In genomic region chr17:33552113-33552512, GRCm38 (mm10) we compare ENCODE assay signal across 22 mouse cellular contexts. TPM values are rescaled to one million over a fixed set of nuclear protein-coding genes. Genes with fewer than 3 reads are reported as not detected.
DNase-seq lines count a peak whose midpoint lies in the region; ATAC-seq and TF ChIP-seq lines count a peak whose summit lies in the region.
"Had no signal": no experiment of that assay in that cellular context is flagged by ENCODE, and none has a peak within 500 bp of the region (broad histone marks: within the 10 kb centered on the region; RNA-seq: fewer than 3 reads in every experiment).

No protein-coding gene starts in this region.

- no peak overlapping the region for H3K4me3 ChIP-seq in lung, postnatal 0 days (ENCODE audit: low read depth, low read length)
- H3K4me3 ChIP-seq in CH12.LX (replicated peaks in 1 of 3; ENCODE audit: low read depth in 2 of 3, low read length in 2 of 3, poor library complexity in 1 of 3) = no peak overlapping the region
- H3K4me3 ChIP-seq: embryonic facial prominence, embryonic 13.5 days; embryonic facial prominence, embryonic 15.5 days; forebrain, embryonic 13.5 days; forebrain, embryonic 15.5 days had no signal

- dilution Hi-C loops in CH12.LX (cut with MboI; ENCODE audit: extremely low pct_ligation_motif_present, extremely low pct_unique_long_range_greater_than_20kb, low sequenced_read_pairs) = no loop called here

- no peaks in the 10 kb centered on the region for H3K27me3 ChIP-seq in lung, postnatal 0 days (replicated peaks; ENCODE audit: insufficient read depth, low read length)
- no peaks in the 10 kb centered on the region for H3K27me3 ChIP-seq in CH12.LX (replicated peaks)
- H3K27me3 ChIP-seq: embryonic facial prominence, embryonic 13.5 days; embryonic facial prominence, embryonic 15.5 days; forebrain, embryonic 13.5 days; forebrain, embryonic 15.5 days had no signal

- no peaks in the 10 kb centered on the region for H3K79me2 ChIP-seq in CH12.LX (replicated peaks; ENCODE audit: control insufficient read depth, extremely low read depth, insufficient read depth, poor library complexity, severe bottlenecking)

- H3K9me3 ChIP-seq in lung, postnatal 0 days (ENCODE audit: low read length) = no peaks in the 10 kb centered on the region
- H3K9me3 ChIP-seq in CH12.LX (replicated peaks; ENCODE audit: low read length) = peaks cover 4% of the 10 kb centered on the region
- H3K9me3 ChIP-seq: embryonic facial prominence, embryonic 13.5 days; embryonic facial prominence, embryonic 15.5 days; forebrain, embryonic 13.5 days; forebrain, embryonic 15.5 days had no signal

- no peak for TF ChIP-seq CTCF in lung, postnatal 0 days (IDR thresholded peaks at IDR 0.05)
- TF ChIP-seq CTCF in CH12.LX (conservative IDR thresholded peaks at IDR 0.05 in 1 of 2, IDR thresholded peaks at IDR 0.05 in 1 of 2; ENCODE audit: low read depth in 2 of 2, low read length in 2 of 2) = no peak

- H3K36me3 ChIP-seq in lung, postnatal 0 days (ENCODE audit: insufficient read depth, low read length) = peaks cover 20% of the 10 kb centered on the region
- peaks cover 10 to 44% of the 10 kb centered on the region in 2 experiments for H3K36me3 ChIP-seq in CH12.LX (replicated peaks in 1 of 2; ENCODE audit: control insufficient read depth in 1 of 2, insufficient read depth in 1 of 2, low read length in 1 of 2)

- H3K4me1 ChIP-seq in lung, postnatal 0 days (ENCODE audit: insufficient read depth, low read depth, low read length) = no peaks in the 10 kb centered on the region
- peaks cover 25 to 68% of the 10 kb centered on the region in 2 experiments for H3K4me1 ChIP-seq in CH12.LX (ENCODE audit: control insufficient read depth in 1 of 2, insufficient read depth in 2 of 2)
- H3K4me1 ChIP-seq: embryonic facial prominence, embryonic 13.5 days; embryonic facial prominence, embryonic 15.5 days; forebrain, embryonic 13.5 days; forebrain, embryonic 15.5 days had no signal

- ATAC-seq in lung, postnatal 0 days = no peak
- no peak for ATAC-seq in erythroblast, adult 5-6 weeks (replicated peaks; ENCODE audit: low FRiP score, poor library complexity, severe bottlenecking)
- ATAC-seq: CD4-positive, CD25-positive, alpha-beta regulatory T cell, adult 4 months; forebrain, embryonic 13.5 days; forebrain, embryonic 15.5 days; forebrain, postnatal 0 days had no signal

- H3K9ac ChIP-seq in lung, postnatal 0 days (replicated peaks; ENCODE audit: low read depth) = no peak overlapping the region
- no peak overlapping the region for H3K9ac ChIP-seq in CH12.LX (ENCODE audit: insufficient read depth, low read depth)
- H3K9ac ChIP-seq: embryonic facial prominence, embryonic 13.5 days; embryonic facial prominence, embryonic 15.5 days; forebrain, embryonic 13.5 days; forebrain, embryonic 15.5 days; forebrain, postnatal 0 days had no signal

- TF ChIP-seq RAD21 in CH12.LX (IDR thresholded peaks at IDR 0.05; ENCODE audit: low read depth, low read length) = no peak; the same call in none of the 2 replicates

- no peak for TF ChIP-seq EP300 in lung, postnatal 0 days (IDR thresholded peaks at IDR 0.05)
- peak; percentile 96 for TF ChIP-seq EP300 in CH12.LX (IDR thresholded peaks at IDR 0.05; ENCODE audit: low read length)

- in situ Hi-C loops in CH12.LX (cut with MboI; ENCODE audit: low pct_ligation_motif_present, low pct_unique_long_range_greater_than_20kb, low sequenced_read_pairs) = no loop called here

- DNase-seq in lung, postnatal 36 days = peak; percentile 23
- DNase-seq in lung, postnatal 0 days (ENCODE audit: low spot score) = no peak
- DNase-seq in A20 (ENCODE audit: low read depth, low spot score) = peak; percentile 56
- DNase-seq in CH12.LX (ENCODE audit: extremely low read depth) = peak; percentile 88
- peak; percentile 65 for DNase-seq in induced T-regulatory cell, adult 2 months (ENCODE audit: low read depth)
- DNase-seq in testis, postnatal 10 days (ENCODE audit: low spot score) = no peak
- DNase-seq: adrenal gland, adult 8-10 months; adrenal gland, postnatal 14 days; adrenal gland, postnatal 36 days; cerebellum, adult 11-12 months; cerebellum, adult 2 months; cerebellum, postnatal 14 days; cerebellum, postnatal 36 days; embryo, embryonic 11 days; forebrain, postnatal 0 days had no signal

- H3K4me2 ChIP-seq in lung, postnatal 0 days (replicated peaks; ENCODE audit: low read depth, low read length) = no peak overlapping the region
- no peak overlapping the region for H3K4me2 ChIP-seq in CH12.LX (ENCODE audit: insufficient read depth, low read depth, poor library complexity, severe bottlenecking)
- H3K4me2 ChIP-seq: embryonic facial prominence, embryonic 13.5 days; embryonic facial prominence, embryonic 15.5 days; forebrain, embryonic 13.5 days; forebrain, embryonic 15.5 days had no signal

- no peak overlapping the region for H3K27ac ChIP-seq in lung, postnatal 0 days (ENCODE audit: low read length)
- no peak overlapping the region for H3K27ac ChIP-seq in CH12.LX (ENCODE audit: insufficient read depth, low read depth)
- H3K27ac ChIP-seq: embryonic facial prominence, embryonic 13.5 days; embryonic facial prominence, embryonic 15.5 days; forebrain, embryonic 13.5 days; forebrain, embryonic 15.5 days had no signal

- TF ChIP-seq POLR2A in CH12.LX (IDR thresholded peaks at IDR 0.05; ENCODE audit: low read depth, low read length) = no peak

- WGBS in lung, postnatal 0 days = 83% methylated on average over 4 of the region's 4 CpGs

TF ChIP-seq in CH12.LX, 34 proteins besides CTCF, POLR2A, EP300 and RAD21 (continues in another document):
- TF ChIP-seq SMC3 (IDR thresholded peaks at IDR 0.05; ENCODE audit: low read depth, low read length) (no peak), ZKSCAN1 (IDR thresholded peaks at IDR 0.05; ENCODE audit: borderline replicate concordance, low read depth, low read length) (no peak), UBTF (IDR thresholded peaks at IDR 0.05; ENCODE audit: low read depth, low read length) (no peak), NELFE (IDR thresholded peaks at IDR 0.05; ENCODE audit: low read depth, low read length) (no peak), ZMIZ1 (IDR thresholded peaks at IDR 0.05; ENCODE audit: low read depth, low read length) (no peak), MXI1 (IDR thresholded peaks at IDR 0.05; ENCODE audit: low read depth, low read length) (no peak; the same call in 1 of the 2 replicates), CHD2 (IDR thresholded peaks at IDR 0.05; ENCODE audit: low read length) (peak; percentile 66), GABPA (IDR thresholded peaks at IDR 0.05; ENCODE audit: insufficient replicate concordance, low read depth, low read length) (no peak), MAZ (IDR thresholded peaks at IDR 0.05; ENCODE audit: low read depth, low read length) (no peak), ETS1 (conservative IDR thresholded peaks at IDR 0.05; ENCODE audit: low read depth, low read length) (peak; percentile 93), HCFC1 (IDR thresholded peaks at IDR 0.05; ENCODE audit: low read depth, low read length) (no peak), E2F4 (IDR thresholded peaks at IDR 0.05; ENCODE audit: insufficient replicate concordance, low read depth, low read length) (no peak), BHLHE40 (IDR thresholded peaks at IDR 0.05; ENCODE audit: low read depth, low read length) (peak; percentile 91), NRF1 (IDR thresholded peaks at IDR 0.05; ENCODE audit: low read depth, low read length) (no peak), ZNF384 (IDR thresholded peaks at IDR 0.05; ENCODE audit: low read depth, low read length) (no peak; the same call in none of the 2 replicates), MAX (IDR thresholded peaks at IDR 0.05; ENCODE audit: low read length) (peak; percentile 86), USF1 (IDR thresholded peaks at IDR 0.05; ENCODE audit: low read depth, low read length) (no peak), ELF1 (IDR thresholded peaks at IDR 0.05; ENCODE audit: low read depth, low read length) (0 out of 2 replicates have a peak, but pooled peaks have one; percentile 7), MEF2A (IDR thresholded peaks at IDR 0.05; ENCODE audit: borderline replicate concordance, low read depth, low read length) (peak; percentile 88), PAX5 (IDR thresholded peaks at IDR 0.05; ENCODE audit: low read length) (no peak), JUND (conservative IDR thresholded peaks at IDR 0.05; ENCODE audit: low read depth, low read length) (peak; percentile 95), MYC (IDR thresholded peaks at IDR 0.05; ENCODE audit: low read depth, low read length) (peak; percentile 89), POLR2AphosphoS2 (IDR thresholded peaks at IDR 0.05; ENCODE audit: low read depth, low read length) (no peak), KAT2A (IDR thresholded peaks at IDR 0.05; ENCODE audit: insufficient replicate concordance, low read length) (no peak), RCOR1 (conservative IDR thresholded peaks at IDR 0.05; ENCODE audit: low read depth, low read length) (peak; percentile 88), SIN3A (IDR thresholded peaks at IDR 0.05; ENCODE audit: low read length) (no peak), JUN (IDR thresholded peaks at IDR 0.05; ENCODE audit: insufficient read depth, low read depth, low read length) (peak; percentile 95), TBP (conservative IDR thresholded peaks at IDR 0.05; ENCODE audit: low read depth, low read length) (no peak), TCF12 (IDR thresholded peaks at IDR 0.05; ENCODE audit: low read depth, low read length) (peak; percentile 47; the same call in 1 of the 2 replicates), USF2 (conservative IDR thresholded peaks at IDR 0.05; ENCODE audit: low read depth, low read length) (no peak), IRF4 (IDR thresholded peaks at IDR 0.05; ENCODE audit: low read depth, low read length) (peak; percentile 98), MAFK (IDR thresholded peaks at IDR 0.05; ENCODE audit: insufficient replicate concordance, low read length) (peak; percentile 54; the same call in 1 of the 2 replicates)

RNA-seq across cellular contexts. Expression of gene Myo1f, which starts 3.4 kb away (rescaled TPM):
- polyA plus RNA-seq in lung, postnatal 0 days (2015; fragmentation: Nextera tagmentation; extraction: Ambion mirVana) = 6.5 and 8.1 TPM in 2 replicates
- 19.5 and 19.6 TPM in 2 replicates for total RNA-seq in CH12.LX (2012; rRNA removed)
- 13.1 and 13.6 TPM in 2 replicates for total RNA-seq in CH12.LX (2014; rRNA removed)
- 27.5 and 29.1 TPM in 2 replicates for polyA plus RNA-seq in CH12.LX (2012; ENCODE audit: insufficient read length, low read depth)
- total RNA-seq in erythroblast, adult 5-6 weeks (2015; ENCODE audit: low replicate concordance) = 36.2 and 56.7 TPM in 2 replicates
- 35.7 and 49.4 TPM in 2 replicates for total RNA-seq in erythroblast, adult 5-6 weeks (2017; ENCODE audit: low replicate concordance)
- polyA plus RNA-seq: C2C12 had no signal

RNA-seq across cellular contexts. Expression of gene Adamts10, which starts 28.1 kb away (rescaled TPM):
- polyA plus RNA-seq in lung, postnatal 0 days (2015; fragmentation: Nextera tagmentation; extraction: Ambion mirVana) = 79.8 and 90.6 TPM in 2 replicates
- total RNA-seq in CH12.LX (2012; rRNA removed) (15.2 and 16.7 TPM in 2 replicates), CH12.LX (2014; rRNA removed) (6.2 and 6.7 TPM in 2 replicates)
- 11.7 and 12.1 TPM in 2 replicates for polyA plus RNA-seq in CH12.LX (2012; ENCODE audit: insufficient read length, low read depth)
- 4.6 and 5.2 TPM in 2 replicates for total RNA-seq in erythroblast, adult 5-6 weeks (2015; ENCODE audit: low replicate concordance)
- 6.4 and 6.6 TPM in 2 replicates for total RNA-seq in erythroblast, adult 5-6 weeks (2017; ENCODE audit: low replicate concordance)

Comparison
In these comparisons a context has a peak if more than half of its experiments do, and no peak if none do; other contexts are left out.
1. DNase-seq: peak in lung, postnatal 36 days (single experiment), A20 (single experiment), CH12.LX (single experiment) and induced T-regulatory cell, adult 2 months (single experiment); none in lung, postnatal 0 days (single experiment) and testis, postnatal 10 days (single experiment).